Mouse (Mus musculus): ENCODE measurements around the gene Pitx2. TPM values are rescaled to one million over a fixed set of nuclear protein-coding genes. Genes with fewer than 3 reads are reported as not detected.

Gene Pitx2
- polyA plus RNA-seq, 1 experiment from 2014 or later = 37.6 TPM

DNA sequence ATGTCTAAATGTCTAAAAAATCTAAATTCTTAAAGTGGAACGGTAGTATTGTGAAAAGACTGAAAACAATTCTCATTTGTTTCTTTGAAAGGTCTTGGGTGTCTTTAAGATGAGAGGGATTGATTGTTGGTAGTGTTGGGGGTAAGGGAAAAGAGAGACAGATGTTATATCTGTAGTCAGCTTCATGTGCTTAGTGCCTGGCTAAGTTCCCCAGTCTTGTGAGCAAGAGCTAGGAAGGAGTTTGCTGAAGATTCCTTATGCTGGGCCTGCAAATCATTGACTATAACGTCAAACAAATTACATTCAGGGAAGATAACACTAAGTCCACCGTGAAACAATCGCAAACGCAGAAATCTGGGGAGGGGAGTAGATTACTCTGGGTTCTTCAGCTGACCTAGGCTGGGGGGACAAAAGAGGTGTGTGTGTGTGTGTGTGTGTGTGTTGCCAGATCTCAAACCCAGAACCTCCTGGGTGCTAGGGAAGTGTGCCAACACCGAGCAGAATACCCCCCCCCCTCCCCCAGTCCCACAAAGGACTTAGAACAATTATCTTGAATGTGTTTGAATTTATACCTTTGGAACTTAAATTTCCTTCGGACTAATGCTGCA lies 12.5 kb downstream of the Pitx2 start:
- H3K36me3 ChIP-seq (ENCODE audit: control insufficient read depth, insufficient read depth, low read length) = no peaks in the 10 kb centered on the region
- H3K27me3 ChIP-seq (ENCODE audit: control insufficient read depth, insufficient read depth, low read length) = peaks cover 89% of the 10 kb centered on the region
- H3K27ac ChIP-seq (replicated peaks; ENCODE audit: low read depth, low read length) = no peak overlapping the region
- ATAC-seq (ENCODE audit: insufficient number of reproducible peaks, low FRiP score, low TSS enrichment, low read depth) (no peak), DNase-seq (ENCODE audit: low spot score) (no peak)
- H3K9ac ChIP-seq (ENCODE audit: low read length) = no peak overlapping the region
- H3K4me3 ChIP-seq (ENCODE audit: low read depth, low read length) = no peak overlapping the region
- no peaks in the 10 kb centered on the region for H3K9me3 ChIP-seq (ENCODE audit: control insufficient read depth, low read length)
- 0 out of 2 replicates have a peak, but pooled peaks cover 5% of the 10 kb centered on the region for H3K4me1 ChIP-seq (ENCODE audit: control insufficient read depth, insufficient read depth, low read length)
- 2% methylated on average over 7 of the region's 7 CpGs for WGBS
- H3K4me2 ChIP-seq (ENCODE audit: low read depth, severe bottlenecking) = no peak overlapping the region

DNA sequence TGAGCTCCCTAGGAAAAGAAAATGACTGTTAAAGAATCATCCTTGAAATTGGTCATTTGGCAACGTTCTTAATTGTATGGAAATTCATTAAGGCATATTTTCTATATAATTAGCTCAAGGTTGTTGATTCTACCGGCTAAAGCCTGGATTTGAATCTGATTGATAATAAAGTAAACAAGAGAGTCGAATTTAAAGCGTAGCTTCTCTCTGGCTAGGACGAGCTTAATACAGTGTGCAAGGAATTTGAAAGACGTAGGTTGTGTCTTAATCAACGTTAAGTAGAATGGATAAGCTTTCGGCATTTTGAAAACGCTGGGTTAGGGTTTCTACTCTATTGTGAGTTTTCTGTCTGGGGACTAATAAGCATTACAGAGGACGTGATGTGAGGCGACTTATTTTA lies 13.1 kb downstream of the Pitx2 start:
- Histone ChIP-seq H3K9ac (ENCODE audit: low read length) (no peak overlapping the region), H3K4me3 (ENCODE audit: low read depth, low read length) (no peak overlapping the region), H3K9me3 (ENCODE audit: control insufficient read depth, low read length) (no peaks in the 10 kb centered on the region), H3K36me3 (ENCODE audit: control insufficient read depth, insufficient read depth, low read length) (no peaks in the 10 kb centered on the region), H3K4me1 (ENCODE audit: control insufficient read depth, insufficient read depth, low read length) (0 out of 2 replicates have a peak, but pooled peaks cover 5% of the 10 kb centered on the region), H3K27ac (replicated peaks; ENCODE audit: low read depth, low read length) (no peak overlapping the region), H3K27me3 (ENCODE audit: control insufficient read depth, insufficient read depth, low read length) (peaks cover 88% of the 10 kb centered on the region), H3K4me2 (ENCODE audit: low read depth, severe bottlenecking) (no peak overlapping the region)
- ATAC-seq (ENCODE audit: insufficient number of reproducible peaks, low FRiP score, low TSS enrichment, low read depth) = no peak
- 4% methylated on average over 11 of the region's 11 CpGs for WGBS
- no peak for DNase-seq (ENCODE audit: low spot score)

GRCm38 (mm10) chr3:129213633-129214145 lies 14.0 kb downstream of the Pitx2 start:
- peaks cover 88% of the 10 kb centered on the region for H3K27me3 ChIP-seq (ENCODE audit: control insufficient read depth, insufficient read depth, low read length)
- H3K9ac ChIP-seq (ENCODE audit: low read length) = no peak overlapping the region; the same call in 1 of the 2 replicates
- peak; percentile 90 for ATAC-seq (ENCODE audit: insufficient number of reproducible peaks, low FRiP score, low TSS enrichment, low read depth)
- no peaks in the 10 kb centered on the region for H3K9me3 ChIP-seq (ENCODE audit: control insufficient read depth, low read length)
- H3K4me2 ChIP-seq (ENCODE audit: low read depth, severe bottlenecking) = peak overlapping the region; percentile 59
- no peak overlapping the region for H3K27ac ChIP-seq (replicated peaks; ENCODE audit: low read depth, low read length)
- DNase-seq (ENCODE audit: low spot score) = peak; percentile 96
- 0 out of 2 replicates have a peak, but pooled peaks cover 5% of the 10 kb centered on the region for H3K4me1 ChIP-seq (ENCODE audit: control insufficient read depth, insufficient read depth, low read length)
- WGBS = 0% methylated on average over 39 of the region's 39 CpGs
- H3K4me3 ChIP-seq (ENCODE audit: low read depth, low read length) = peak overlapping the region; percentile 45
- H3K36me3 ChIP-seq (ENCODE audit: control insufficient read depth, insufficient read depth, low read length) = no peaks in the 10 kb centered on the region

GRCm38 (mm10) chr3:129214146-129214665 lies 14.5 kb downstream of the Pitx2 start:
- peak overlapping the region; percentile 45 for H3K4me3 ChIP-seq (ENCODE audit: low read depth, low read length)
- H3K36me3 ChIP-seq (ENCODE audit: control insufficient read depth, insufficient read depth, low read length) = no peaks in the 10 kb centered on the region
- peak; percentile 69 for DNase-seq (ENCODE audit: low spot score)
- H3K9ac ChIP-seq (ENCODE audit: low read length) = 0 out of 2 replicates have a peak overlapping the region, but pooled peaks have one; percentile 32
- peaks cover 86% of the 10 kb centered on the region for H3K27me3 ChIP-seq (ENCODE audit: control insufficient read depth, insufficient read depth, low read length)
- H3K4me2 ChIP-seq (ENCODE audit: low read depth, severe bottlenecking) = peak overlapping the region; percentile 59
- H3K4me1 ChIP-seq (ENCODE audit: control insufficient read depth, insufficient read depth, low read length) = 0 out of 2 replicates have a peak, but pooled peaks cover 5% of the 10 kb centered on the region
- H3K27ac ChIP-seq (replicated peaks; ENCODE audit: low read depth, low read length) = no peak overlapping the region
- no peak for ATAC-seq (ENCODE audit: insufficient number of reproducible peaks, low FRiP score, low TSS enrichment, low read depth)
- under 1% methylated on average over 34 of the region's 34 CpGs for whole genome bisulfite sequencing
- H3K9me3 ChIP-seq (ENCODE audit: control insufficient read depth, low read length) = no peaks in the 10 kb centered on the region

DNA sequence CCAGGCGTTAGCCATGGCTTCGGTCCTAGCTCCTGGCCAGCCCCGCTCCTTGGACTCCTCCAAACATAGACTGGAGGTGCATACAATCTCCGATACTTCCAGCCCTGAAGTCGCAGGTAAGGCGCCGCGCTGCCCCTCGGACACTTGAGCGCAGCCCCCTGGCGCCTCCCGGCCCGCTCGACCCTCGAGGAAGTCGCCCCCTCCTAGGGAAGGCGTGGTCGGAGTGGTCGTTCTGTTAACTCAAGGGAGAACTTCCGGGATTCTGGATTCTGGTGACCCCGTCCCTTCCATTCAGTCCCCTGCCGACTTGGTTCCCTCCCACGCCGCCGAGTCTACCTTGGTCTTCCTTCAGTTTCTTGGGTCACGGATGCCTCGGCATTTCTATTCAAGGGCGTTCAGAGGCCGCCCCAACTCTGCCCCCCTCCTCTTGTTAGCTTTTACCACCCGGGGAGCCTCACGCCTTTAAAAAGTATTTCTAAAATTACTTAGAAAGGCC lies 15.0 kb downstream of the Pitx2 start:
- Histone ChIP-seq H3K4me3 (ENCODE audit: low read depth, low read length) (peak overlapping the region; percentile 45), H3K36me3 (ENCODE audit: control insufficient read depth, insufficient read depth, low read length) (no peaks in the 10 kb centered on the region), H3K9ac (ENCODE audit: low read length) (0 out of 2 replicates have a peak overlapping the region, but pooled peaks have one; percentile 32), H3K4me2 (ENCODE audit: low read depth, severe bottlenecking) (peak overlapping the region; percentile 59), H3K27me3 (ENCODE audit: control insufficient read depth, insufficient read depth, low read length) (peaks cover 84% of the 10 kb centered on the region), H3K4me1 (ENCODE audit: control insufficient read depth, insufficient read depth, low read length) (0 out of 2 replicates have a peak, but pooled peaks cover 5% of the 10 kb centered on the region), H3K9me3 (ENCODE audit: control insufficient read depth, low read length) (no peaks in the 10 kb centered on the region), H3K27ac (replicated peaks; ENCODE audit: low read depth, low read length) (no peak overlapping the region)
- DNase-seq (ENCODE audit: low spot score) = peak; percentile 71
- under 1% methylated on average over 31 of the region's 31 CpGs for WGBS
- ATAC-seq (ENCODE audit: insufficient number of reproducible peaks, low FRiP score, low TSS enrichment, low read depth) = no peak

GRCm38 (mm10) chr3:129215241-129215750 lies 15.6 kb downstream of the Pitx2 start:
- Histone ChIP-seq H3K27ac (replicated peaks; ENCODE audit: low read depth, low read length) (no peak overlapping the region), H3K9me3 (ENCODE audit: control insufficient read depth, low read length) (no peaks in the 10 kb centered on the region), H3K4me1 (ENCODE audit: control insufficient read depth, insufficient read depth, low read length) (0 out of 2 replicates have a peak, but pooled peaks cover 5% of the 10 kb centered on the region), H3K4me3 (ENCODE audit: low read depth, low read length) (peak overlapping the region; percentile 45), H3K36me3 (ENCODE audit: control insufficient read depth, insufficient read depth, low read length) (no peaks in the 10 kb centered on the region), H3K9ac (ENCODE audit: low read length) (peak overlapping the region; percentile 34), H3K4me2 (ENCODE audit: low read depth, severe bottlenecking) (peak overlapping the region; percentile 20; the same call in 1 of the 2 replicates), H3K27me3 (ENCODE audit: control insufficient read depth, insufficient read depth, low read length) (peaks cover 80% of the 10 kb centered on the region)
- DNase-seq (ENCODE audit: low spot score) (peak; percentile 68), ATAC-seq (ENCODE audit: insufficient number of reproducible peaks, low FRiP score, low TSS enrichment, low read depth) (no peak)
- under 1% methylated on average over 26 of the region's 26 CpGs for WGBS

GRCm38 (mm10) chr3:129215751-129216331 lies 16.2 kb downstream of the Pitx2 start:
- WGBS = under 1% methylated on average over 35 of the region's 35 CpGs
- H3K9me3 ChIP-seq (ENCODE audit: control insufficient read depth, low read length) = no peaks in the 10 kb centered on the region
- H3K27ac ChIP-seq (replicated peaks; ENCODE audit: low read depth, low read length) = no peak overlapping the region
- H3K27me3 ChIP-seq (ENCODE audit: control insufficient read depth, insufficient read depth, low read length) = peaks cover 74% of the 10 kb centered on the region
- peak overlapping the region; percentile 20; the same call in 1 of the 2 replicates for H3K4me2 ChIP-seq (ENCODE audit: low read depth, severe bottlenecking)
- 0 out of 2 replicates have a peak, but pooled peaks cover 5% of the 10 kb centered on the region for H3K4me1 ChIP-seq (ENCODE audit: control insufficient read depth, insufficient read depth, low read length)
- ATAC-seq (ENCODE audit: insufficient number of reproducible peaks, low FRiP score, low TSS enrichment, low read depth) (no peak), DNase-seq (ENCODE audit: low spot score) (peak; percentile 80)
- no peaks in the 10 kb centered on the region for H3K36me3 ChIP-seq (ENCODE audit: control insufficient read depth, insufficient read depth, low read length)
- peak overlapping the region; percentile 54 for H3K9ac ChIP-seq (ENCODE audit: low read length)
- H3K4me3 ChIP-seq (ENCODE audit: low read depth, low read length) = peak overlapping the region; percentile 45

GRCm38 (mm10) chr3:129216491-129216890 lies 16.8 kb downstream of the Pitx2 start:
- H3K4me1 ChIP-seq (ENCODE audit: control insufficient read depth, insufficient read depth, low read length) = 0 out of 2 replicates have a peak, but pooled peaks cover 5% of the 10 kb centered on the region
- H3K4me2 ChIP-seq (ENCODE audit: low read depth, severe bottlenecking) = no peak overlapping the region
- WGBS = 2% methylated on average over 9 of the region's 9 CpGs
- DNase-seq (ENCODE audit: low spot score) (no peak), ATAC-seq (ENCODE audit: insufficient number of reproducible peaks, low FRiP score, low TSS enrichment, low read depth) (no peak)
- H3K27me3 ChIP-seq (ENCODE audit: control insufficient read depth, insufficient read depth, low read length) = peaks cover 75% of the 10 kb centered on the region
- H3K9ac ChIP-seq (ENCODE audit: low read length) = no peak overlapping the region
- no peaks in the 10 kb centered on the region for H3K36me3 ChIP-seq (ENCODE audit: control insufficient read depth, insufficient read depth, low read length)
- no peak overlapping the region; the same call in 1 of the 2 replicates for H3K4me3 ChIP-seq (ENCODE audit: low read depth, low read length)
- no peak overlapping the region for H3K27ac ChIP-seq (replicated peaks; ENCODE audit: low read depth, low read length)
- H3K9me3 ChIP-seq (ENCODE audit: control insufficient read depth, low read length) = no peaks in the 10 kb centered on the region

Measured in limb, embryonic 11.5 days (tissue).